Comparison of ENCODE assay signal across 8 mouse cellular contexts in the genomic region with DNA sequence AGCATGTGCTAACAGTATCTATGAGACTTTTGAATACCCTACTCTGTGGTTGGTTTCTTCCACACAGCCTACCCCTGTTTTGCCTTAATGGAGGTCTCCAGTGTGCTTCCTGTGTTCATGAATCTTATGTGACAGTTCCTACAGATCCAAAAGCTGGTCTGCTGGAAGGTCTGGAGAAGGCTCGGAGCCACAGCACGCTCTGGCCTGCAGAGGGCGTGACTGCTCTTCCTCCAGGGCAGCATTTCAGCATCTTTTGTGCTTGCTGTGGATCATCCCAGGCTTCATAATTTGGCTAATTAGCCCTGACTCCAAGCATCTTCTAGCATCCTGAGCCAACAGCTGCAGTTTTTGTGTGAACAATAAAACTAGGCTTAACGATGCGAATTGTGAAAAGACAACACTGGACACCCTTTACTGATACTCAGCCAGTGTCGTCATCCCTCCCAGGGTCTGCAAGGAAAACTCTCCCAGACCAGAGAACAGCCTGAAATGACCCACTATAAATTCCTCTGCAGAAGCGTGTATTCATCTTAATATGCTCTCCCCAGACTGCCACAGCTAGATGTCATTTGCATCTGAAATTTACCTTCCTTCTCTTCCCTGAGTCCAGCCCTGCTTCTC. TPM values are rescaled to one million over a fixed set of nuclear protein-coding genes. Genes with fewer than 3 reads are reported as not detected.
A peak's percentile ranks its signal among the peaks of the same experiment; 100 is the strongest.
DNase-seq lines count a peak whose midpoint lies in the region; ATAC-seq lines count a peak whose summit lies in the region.

No protein-coding gene starts in this region.

- peak; percentile 75 for DNase-seq in heart, adult 11 months
- DNase-seq in heart, postnatal 14 days, result no peak
- peak; percentile 10 for DNase-seq in embryo, embryonic 9.5 days (ENCODE audit: extremely low spot score)
- peak; percentile 44 for DNase-seq in layer of hippocampus, adult 9-11 months
- DNase-seq in retina, embryonic 14.5 days (ENCODE audit: low spot score), result peak; percentile 79
- no peak for DNase-seq in urinary bladder, postnatal 4 days (ENCODE audit: low spot score in 2 of 2)
- DNase-seq in B cell, adult 2 months, result no peak

- ATAC-seq in megakaryocyte progenitor cell, adult 5-6 weeks (replicated peaks; ENCODE audit: poor library complexity), result no peak

- intact Hi-C loops in heart, postnatal 14 days (cut with DNase I), result no loop called here

RNA-seq across cellular contexts. Expression of a gene that starts 6.6 kb away (rescaled TPM):
- not detected for total RNA-seq in heart, postnatal 14 days (2021)
- total RNA-seq in megakaryocyte progenitor cell, adult 5-6 weeks (2015), result not detected in 2 replicates
- 0.68 TPM in 1 of 2 replicates, not detected in the other for total RNA-seq in megakaryocyte progenitor cell, adult 5-6 weeks (2017)

Comparison
In these comparisons a context has a peak if more than half of its experiments do, and no peak if none do; other contexts are left out.
1. DNase-seq: peak in heart, adult 11 months (single experiment), embryo, embryonic 9.5 days (single experiment), layer of hippocampus, adult 9-11 months (single experiment) and retina, embryonic 14.5 days (single experiment); none in heart, postnatal 14 days (0 of 2), urinary bladder, postnatal 4 days (0 of 2) and B cell, adult 2 months (0 of 2).